Mouse (Mus musculus): ENCODE data around the gene Clstn2.

The Clstn2 gene

GRCm38 (mm10) chr9:97765251-97765767, 267.7 kb downstream of the Clstn2 start:
- no peak for TF ChIP-seq GATA4 (IDR thresholded peaks at IDR 0.05; ENCODE audit: insufficient replicate concordance, low read length)

GRCm38 (mm10) chr9:97763048-97763447, 269.9 kb downstream of the Clstn2 start:
- TF ChIP-seq GATA4 (IDR thresholded peaks at IDR 0.05; ENCODE audit: insufficient replicate concordance, low read length): no peak

GRCm38 (mm10) chr9:97755599-97756270, 277.2 kb downstream of the Clstn2 start:
- no peak for TF ChIP-seq GATA4 (IDR thresholded peaks at IDR 0.05; ENCODE audit: insufficient replicate concordance, low read length)

DNA sequence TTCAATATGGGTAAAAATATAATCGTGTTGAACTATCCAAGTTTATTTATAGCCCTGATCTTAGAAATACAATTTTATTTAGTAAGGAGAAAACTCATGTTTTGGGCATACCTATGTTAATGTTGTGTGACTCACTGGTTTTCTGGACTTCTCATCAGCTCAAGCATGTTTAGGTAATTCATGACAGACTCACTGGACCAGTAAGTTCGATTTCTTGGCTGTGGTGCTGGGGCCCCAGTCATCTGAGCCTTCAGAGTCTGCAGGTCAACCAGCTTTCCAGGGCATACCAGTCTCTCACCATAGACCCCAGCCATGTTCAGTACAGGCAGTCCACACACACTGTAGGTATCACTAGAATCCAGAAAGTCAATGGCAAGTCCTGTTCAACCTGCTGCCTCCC, 279.3 kb downstream of the Clstn2 start:
- no peak for TF ChIP-seq GATA4 (IDR thresholded peaks at IDR 0.05; ENCODE audit: insufficient replicate concordance, low read length)

- no peak for TF ChIP-seq GATA4 (IDR thresholded peaks at IDR 0.05; ENCODE audit: insufficient replicate concordance, low read length)
These were observed 286.4 kb downstream of the Clstn2 start for GRCm38 (mm10) chr9:97746574-97746973.

DNA sequence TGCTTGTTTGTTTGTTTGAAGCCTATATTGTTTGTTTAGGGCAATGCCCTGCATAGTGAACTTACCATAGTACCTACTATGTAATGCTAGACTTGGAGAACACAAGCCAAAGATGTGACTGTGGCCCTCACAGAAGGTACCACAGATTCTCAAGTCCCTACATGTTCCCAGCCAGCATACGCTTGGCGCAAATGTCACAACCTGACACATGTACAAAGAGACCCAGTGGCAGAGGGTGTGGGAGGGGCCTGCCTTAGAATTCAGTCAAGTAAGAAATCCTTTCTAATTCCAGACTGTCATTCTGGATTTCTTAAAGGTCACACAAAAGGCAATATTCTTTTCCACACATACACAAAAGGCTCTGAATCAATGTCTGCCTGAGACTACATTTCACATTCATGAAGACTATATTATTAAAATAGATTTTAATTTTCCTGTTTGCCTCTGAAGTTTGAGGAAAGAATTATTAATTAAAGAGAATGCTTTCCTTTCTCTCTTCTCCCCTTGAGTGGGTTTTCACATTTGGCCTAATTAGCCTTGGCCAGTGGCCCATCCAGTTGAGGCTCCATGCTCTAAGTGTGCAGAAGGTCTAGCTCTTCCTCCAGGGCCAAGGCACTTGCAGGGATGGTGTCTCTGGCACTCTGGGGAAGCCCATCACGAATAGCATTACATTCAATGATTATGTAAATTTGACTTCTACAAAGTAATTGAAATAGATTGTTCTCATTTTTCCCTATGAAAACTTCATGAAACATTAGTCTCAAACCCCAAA, 305.1 kb downstream of the Clstn2 start:
- no peak for TF ChIP-seq GATA4 (IDR thresholded peaks at IDR 0.05; ENCODE audit: insufficient replicate concordance, low read length)

DNA sequence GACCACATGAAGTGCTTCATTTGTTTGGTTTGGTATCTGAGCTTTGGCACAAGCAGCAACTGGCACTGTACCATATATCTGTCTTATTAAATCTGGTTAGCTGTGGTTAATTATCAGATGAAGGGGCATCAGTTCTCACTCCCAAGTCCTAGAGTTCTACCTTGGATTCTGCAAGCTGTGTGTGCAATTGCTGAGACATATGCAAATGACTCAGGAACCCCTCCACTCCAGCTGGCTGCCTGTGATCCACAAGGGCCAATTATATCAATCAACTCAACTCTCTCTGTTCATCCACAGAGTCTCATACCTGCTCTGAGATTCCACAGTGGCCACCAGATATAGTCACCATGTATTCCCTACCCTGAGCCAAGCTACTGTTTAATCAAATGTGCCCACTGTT, 315.3 kb downstream of the Clstn2 start:
- TF ChIP-seq GATA4 (IDR thresholded peaks at IDR 0.05; ENCODE audit: insufficient replicate concordance, low read length): no peak

- no peak for TF ChIP-seq GATA4 (IDR thresholded peaks at IDR 0.05; ENCODE audit: insufficient replicate concordance, low read length)
These were observed 316.0 kb downstream of the Clstn2 start for GRCm38 (mm10) chr9:97717005-97717404.

DNA sequence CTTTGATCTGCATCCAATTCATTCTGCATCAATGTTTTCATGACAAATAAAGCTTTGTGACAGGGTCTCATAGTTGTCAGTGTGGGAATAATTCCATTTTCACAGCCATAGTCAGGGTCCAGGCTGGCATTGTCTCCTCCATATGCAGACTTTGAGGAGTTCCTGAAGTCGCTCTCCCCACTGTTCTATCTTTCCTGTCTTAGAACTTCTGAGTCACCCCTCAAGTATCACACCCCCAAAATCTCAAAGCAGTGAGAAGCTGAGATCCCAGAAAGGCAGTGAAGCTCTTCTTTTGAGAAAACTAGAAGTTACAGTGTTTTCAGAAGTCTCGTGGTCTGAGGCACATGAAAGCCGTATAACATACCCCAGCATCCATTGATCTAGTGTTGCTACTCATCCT, 320.1 kb downstream of the Clstn2 start:
- TF ChIP-seq GATA4 (IDR thresholded peaks at IDR 0.05; ENCODE audit: insufficient replicate concordance, low read length): no peak

GRCm38 (mm10) chr9:97703901-97704503, 329.0 kb downstream of the Clstn2 start:
- no peak for TF ChIP-seq GATA4 (IDR thresholded peaks at IDR 0.05; ENCODE audit: insufficient replicate concordance, low read length)

- TF ChIP-seq GATA4 (IDR thresholded peaks at IDR 0.05; ENCODE audit: insufficient replicate concordance, low read length): no peak
These were observed 330.0 kb downstream of the Clstn2 start for GRCm38 (mm10) chr9:97702989-97703388.

GRCm38 (mm10) chr9:97699983-97700382, 333.0 kb downstream of the Clstn2 start:
- TF ChIP-seq GATA4 (IDR thresholded peaks at IDR 0.05; ENCODE audit: insufficient replicate concordance, low read length): no peak

- no peak for TF ChIP-seq GATA4 (IDR thresholded peaks at IDR 0.05; ENCODE audit: insufficient replicate concordance, low read length)
These were observed 334.0 kb downstream of the Clstn2 start for GRCm38 (mm10) chr9:97699020-97699419.

DNA sequence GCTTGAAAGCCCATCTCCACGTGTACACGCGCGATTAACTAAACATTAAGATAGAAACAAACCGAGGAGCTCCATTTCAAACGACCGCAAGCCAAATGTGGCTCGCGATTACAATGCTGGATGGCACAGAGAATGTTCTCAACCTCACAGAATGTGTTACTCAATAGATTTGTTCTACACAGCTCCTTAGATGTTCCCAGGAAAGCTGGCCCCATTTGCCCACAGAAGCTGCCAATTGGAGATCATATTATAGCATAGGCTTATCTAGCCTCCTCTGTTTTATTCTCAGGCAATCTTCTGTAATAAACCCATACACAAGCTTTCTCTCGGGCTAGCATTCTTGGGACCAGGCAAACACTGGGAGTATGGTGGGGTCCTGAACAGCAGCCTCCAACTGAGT, 334.9 kb downstream of the Clstn2 start:
- TF ChIP-seq GATA4 (IDR thresholded peaks at IDR 0.05; ENCODE audit: insufficient replicate concordance, low read length): no peak

DNA sequence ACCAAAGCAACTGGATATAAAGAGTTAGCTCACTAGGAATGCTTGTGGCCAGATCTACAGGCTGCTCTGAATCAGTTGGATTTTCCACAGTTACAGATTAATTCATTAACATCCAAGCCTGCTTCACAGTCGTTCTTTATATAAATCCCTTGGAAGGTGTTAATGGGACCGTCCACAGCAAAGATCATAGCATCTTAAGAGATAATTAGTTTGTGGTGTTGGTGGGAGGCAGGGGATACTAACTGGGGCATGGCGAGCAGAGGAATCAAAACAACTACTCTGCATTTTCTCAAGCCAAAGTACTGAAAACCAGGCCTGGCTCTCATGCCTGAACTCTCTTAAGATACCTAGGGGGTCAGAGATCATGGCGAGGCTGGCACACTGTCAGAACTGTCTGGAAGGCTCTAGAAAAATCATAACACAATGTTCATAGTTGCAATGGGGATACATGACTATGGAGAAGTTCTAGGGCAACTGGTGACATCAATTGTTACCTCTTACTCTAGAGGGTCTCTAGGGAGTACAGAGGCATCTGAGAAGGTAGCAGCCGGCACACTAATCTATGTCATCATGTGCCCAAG, 336.2 kb downstream of the Clstn2 start:
- TF ChIP-seq GATA4 (IDR thresholded peaks at IDR 0.05; ENCODE audit: insufficient replicate concordance, low read length): no peak

DNA sequence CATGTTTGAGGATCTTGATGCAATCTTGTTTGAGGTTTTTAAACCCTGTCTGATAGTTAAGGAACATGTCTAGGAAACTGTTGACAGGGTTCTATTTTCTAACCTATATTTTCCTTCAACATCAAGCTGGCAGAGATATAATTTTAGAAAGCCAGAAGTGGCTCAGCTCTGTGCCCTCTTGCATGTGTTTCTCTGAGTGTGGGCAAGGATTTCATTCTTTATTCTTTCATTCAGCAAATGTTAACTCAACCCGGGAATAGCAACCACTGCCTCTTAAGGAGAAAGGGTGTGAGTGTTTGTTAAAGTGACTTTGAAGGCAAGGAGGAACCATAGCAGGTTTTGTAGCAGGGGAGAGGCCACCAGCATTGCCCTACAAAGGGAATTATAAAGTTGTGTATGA, 337.7 kb downstream of the Clstn2 start:
- no peak for TF ChIP-seq GATA4 (IDR thresholded peaks at IDR 0.05; ENCODE audit: insufficient replicate concordance, low read length)
